Mouse (Mus musculus) small intestine, adult 2 months (tissue): Measurements from ENCODE around the gene Sirt7. TPM values are rescaled to one million over a fixed set of nuclear protein-coding genes. Genes with fewer than 3 reads are reported as not detected.

Experiments used
- H3K27ac ChIP-seq: fragments of 200-500 bp; 2 replicates; pipeline ENCODE4 v1.5.1; 2012; ENCODE audit warnings: low read depth, low read length, control low read depth, inconsistent platforms; ENCODE audit not compliant: insufficient read depth
- H3K27me3 ChIP-seq: fragments of 200-500 bp; 2 replicates; pipeline ENCODE4 v1.6.1; 2012; ENCODE audit warnings: mild to moderate bottlenecking, moderate library complexity, low read length, inconsistent platforms; ENCODE audit not compliant: control insufficient read depth, insufficient read depth
- H3K36me3 ChIP-seq: fragments of 200-500 bp; 2 replicates; pipeline ENCODE4 v1.6.1; 2012; ENCODE audit warnings: mild to moderate bottlenecking, low read length, control low read depth, inconsistent platforms; ENCODE audit not compliant: control insufficient read depth, insufficient read depth
- H3K4me1 ChIP-seq: fragments of 200-500 bp; 2 replicates; pipeline ENCODE4 v1.6.1; 2012; ENCODE audit warnings: low read length, inconsistent platforms, mixed read lengths; ENCODE audit not compliant: control insufficient read depth, insufficient read depth, insufficient read length
- H3K4me3 ChIP-seq: fragments of 200-500 bp; 2 replicates; pipeline ENCODE4 v1.5.1; 2012; ENCODE audit warnings: low read depth, mild to moderate bottlenecking, control low read depth, inconsistent platforms, low read length, moderate library complexity
- CTCF ChIP-seq: fragments of 200-500 bp; IDR thresholded peaks from 2 replicates; pipeline ENCODE4 v1.5.1; 2012; ENCODE audit warnings: low read depth, mild to moderate bottlenecking, control low read depth, inconsistent platforms, low read length, moderate library complexity, mixed read lengths; ENCODE audit not compliant: insufficient replicate concordance, insufficient read length; ENCODE audit errors: extremely low read depth
- POLR2A ChIP-seq: fragments of 200-500 bp; IDR thresholded peaks from 2 replicates; pipeline ENCODE4 v1.6.1; 2012; ENCODE audit warnings: low read depth, mild to moderate bottlenecking, control low read depth, inconsistent platforms, low read length, moderate library complexity
- WGBS: fragments of 180-500 bp; shearing (Covaris S2); methylation state at CpG from one replicate; pipeline ENCODE4 v1.1.7; 2018; 5-methylcytosine and 5-hydroxymethylcytosine counted together
- polyA plus RNA-seq: library from polyadenylated mRNA; depleted of rRNA; stranded (reverse); fragments of >200 nt; gene quantifications from 2 replicates; pipeline ENCODE4 v1.2.3, GENCODE M21; 2012; rRNA removed

Sirt7 gene
- polyA plus RNA-seq: 99.1 and 147 TPM in 2 replicates

GRCm38 (mm10) chr11:120625152-120625775, at the start of gene Sirt7:
Gene Sirt7, minus strand, starts transcription at chr11:120625240.
- Histone ChIP-seq H3K36me3 (peaks cover 42% of the 10 kb centered on the region), H3K4me3 (peak within 1 kb of the TSS; percentile 95), H3K27me3 (no peaks in the 10 kb centered on the region), H3K4me1 (peaks cover 24% of the 10 kb centered on the region), H3K27ac (peak within 1 kb of the TSS; percentile 80)
- TF ChIP-seq CTCF: no peak
- TF ChIP-seq POLR2A: no peak
- WGBS: 8% methylated on average over 5 of the region's 5 CpGs

GRCm38 (mm10) chr11:120673594-120674122, 48.6 kb upstream of the Sirt7 start:
- Histone ChIP-seq H3K36me3 (peaks cover 10% of the 10 kb centered on the region), H3K27me3 (no peaks in the 10 kb centered on the region), H3K27ac (peak overlapping the region; percentile 77), H3K4me1 (peaks cover 9% of the 10 kb centered on the region; the same call in 1 of the 2 replicates), H3K4me3 (peak overlapping the region; percentile 94)
- WGBS: 16% methylated on average over 12 of the region's 12 CpGs
- TF ChIP-seq CTCF (no peak), POLR2A (no peak)

- Histone ChIP-seq H3K4me1 (peaks cover 9% of the 10 kb centered on the region; the same call in 1 of the 2 replicates), H3K27ac (peak within 1 kb of the TSS; percentile 79), H3K27me3 (no peaks in the 10 kb centered on the region), H3K4me3 (peak within 1 kb of the TSS; percentile 94), H3K36me3 (peaks cover 4% of the 10 kb centered on the region; the same call in 1 of the 2 replicates)
- under 1% methylated on average over 78 of the region's 83 CpGs for WGBS
- TF ChIP-seq CTCF (no peak), POLR2A (peak; percentile 66; the same call in 1 of the 2 replicates)
Observed at GRCm38 (mm10) chr11:120672687-120673593, 47.9 kb upstream of the Sirt7 start, which contains the start of gene Aspscr1. Gene Aspscr1, plus strand, starts transcription at chr11:120672973.

GRCm38 (mm10) chr11:120666617-120667016, 41.6 kb upstream of the Sirt7 start:
- no peak overlapping the region for H3K4me3 ChIP-seq
- H3K27ac ChIP-seq: no peak overlapping the region
- WGBS: 47% methylated on average over 3 of the region's 3 CpGs
- no peaks in the 10 kb centered on the region for H3K4me1 ChIP-seq
- TF ChIP-seq CTCF (no peak), POLR2A (no peak)
- H3K27me3 ChIP-seq: peaks cover 7% of the 10 kb centered on the region; the same call in 1 of the 2 replicates
- no peaks in the 10 kb centered on the region for H3K36me3 ChIP-seq

GRCm38 (mm10) chr11:120665406-120665805, 40.4 kb upstream of the Sirt7 start:
- Histone ChIP-seq H3K27me3 (peaks cover 19% of the 10 kb centered on the region), H3K4me1 (peaks cover 8% of the 10 kb centered on the region; the same call in 1 of the 2 replicates), H3K27ac (no peak overlapping the region), H3K4me3 (no peak overlapping the region), H3K36me3 (no peaks in the 10 kb centered on the region)
- WGBS: 78% methylated on average over 3 of the region's 3 CpGs
- TF ChIP-seq CTCF (no peak), POLR2A (no peak)

- Histone ChIP-seq H3K27ac (no peak overlapping the region), H3K4me3 (no peak overlapping the region), H3K27me3 (peaks cover 35% of the 10 kb centered on the region), H3K36me3 (no peaks in the 10 kb centered on the region), H3K4me1 (peaks cover 13% of the 10 kb centered on the region; the same call in 1 of the 2 replicates)
- no peak for TF ChIP-seq CTCF
- no peak for TF ChIP-seq POLR2A
- WGBS: 50% methylated on average over 5 of the region's 5 CpGs
Observed at GRCm38 (mm10) chr11:120663714-120664113, 38.7 kb upstream of the Sirt7 start.

- Histone ChIP-seq H3K4me3 (no peak overlapping the region), H3K36me3 (no peaks in the 10 kb centered on the region), H3K27me3 (peaks cover 35% of the 10 kb centered on the region), H3K27ac (no peak overlapping the region), H3K4me1 (peaks cover 13% of the 10 kb centered on the region)
- TF ChIP-seq POLR2A (no peak), CTCF (no peak)
- WGBS: 71% methylated on average over 6 of the region's 6 CpGs
Observed at GRCm38 (mm10) chr11:120662759-120663158, 37.7 kb upstream of the Sirt7 start.
